Mouse (Mus musculus) E14TG2a.4 (cell line): Measurements from ENCODE around the gene Tacc2.

Experiments used
- CTCF ChIP-seq: conservative IDR thresholded peaks from 2 replicates; pipeline ENCODE4 v1.5.1; 2014; ENCODE audit warnings: low read length
- POU5F1 ChIP-seq: IDR thresholded peaks from 2 replicates; pipeline ENCODE4 v1.6.1; 2014; ENCODE audit warnings: low read length, borderline replicate concordance

- TF ChIP-seq CTCF (no peak), POU5F1 (no peak)
These were observed 44.7 kb downstream of the Tacc2 start for GRCm38 (mm10) chr7:130621953-130622352.
